Mouse (Mus musculus): ENCODE measurements around the gene Pgm3.
"Not testable (repeated sequence)": the region's sequence is repeated elsewhere in the genome, so short reads cannot be mapped to it uniquely, and the experiment has no call there.

The Pgm3 gene

GRCm38 (mm10) chr9:86571540-86572135 is at the start of gene Pgm3, which contains the start of gene Rwdd2a:
TSS of gene Pgm3 (minus strand) at chr9:86571842.
TSS of gene Rwdd2a (plus strand) at chr9:86571991.
- DNase-seq (ENCODE audit: extremely low read depth, low read depth, low spot score), result no peak

- DNase-seq (ENCODE audit: extremely low read depth, low read depth, low spot score), result no peak
Measured at GRCm38 (mm10) chr9:86619341-86620139, 47.9 kb upstream of the Pgm3 start.

GRCm38 (mm10) chr9:86617837-86618492 is 46.3 kb upstream of the Pgm3 start:
- no peak for DNase-seq (ENCODE audit: extremely low read depth, low read depth, low spot score)

GRCm38 (mm10) chr9:86615765-86616164 is 44.1 kb upstream of the Pgm3 start:
- no peak for DNase-seq (ENCODE audit: extremely low read depth, low read depth, low spot score)

GRCm38 (mm10) chr9:86612091-86612490 is 40.4 kb upstream of the Pgm3 start:
- DNase-seq (ENCODE audit: extremely low read depth, low read depth, low spot score), result no peak

- no peak for DNase-seq (ENCODE audit: extremely low read depth, low read depth, low spot score)
Measured at GRCm38 (mm10) chr9:86605776-86606175, 34.1 kb upstream of the Pgm3 start.

GRCm38 (mm10) chr9:86599723-86600303 is 28.2 kb upstream of the Pgm3 start:
- DNase-seq (ENCODE audit: extremely low read depth, low read depth, low spot score), result no peak

- DNase-seq (ENCODE audit: extremely low read depth, low read depth, low spot score), result not testable (repeated sequence)
Measured at GRCm38 (mm10) chr9:86596983-86597382, 25.3 kb upstream of the Pgm3 start.

GRCm38 (mm10) chr9:86594357-86594767 is 22.7 kb upstream of the Pgm3 start:
- not testable (repeated sequence) for DNase-seq (ENCODE audit: extremely low read depth, low read depth, low spot score)

- DNase-seq (ENCODE audit: extremely low read depth, low read depth, low spot score), result no peak
Measured at GRCm38 (mm10) chr9:86592676-86593668, 21.3 kb upstream of the Pgm3 start.

- no peak for DNase-seq (ENCODE audit: extremely low read depth, low read depth, low spot score)
Measured at GRCm38 (mm10) chr9:86587019-86587795, 15.6 kb upstream of the Pgm3 start.

- no peak for DNase-seq (ENCODE audit: extremely low read depth, low read depth, low spot score)
Measured at GRCm38 (mm10) chr9:86583740-86584139, 12.1 kb upstream of the Pgm3 start.

- no peak for DNase-seq (ENCODE audit: extremely low read depth, low read depth, low spot score)
Measured at GRCm38 (mm10) chr9:86579657-86580056, 8.0 kb upstream of the Pgm3 start.

GRCm38 (mm10) chr9:86575178-86575577 is 3.5 kb upstream of the Pgm3 start:
- no peak for DNase-seq (ENCODE audit: extremely low read depth, low read depth, low spot score)

- no peak for DNase-seq (ENCODE audit: extremely low read depth, low read depth, low spot score)
Measured at GRCm38 (mm10) chr9:86573616-86574303, 2.1 kb upstream of the Pgm3 start.

- no peak for DNase-seq (ENCODE audit: extremely low read depth, low read depth, low spot score)
Measured at GRCm38 (mm10) chr9:86572636-86573291, 1.1 kb upstream of the Pgm3 start.

- DNase-seq (ENCODE audit: extremely low read depth, low read depth, low spot score), result no peak
Measured at GRCm38 (mm10) chr9:86572196-86572595, 554 bp upstream of the Pgm3 start.

- DNase-seq (ENCODE audit: extremely low read depth, low read depth, low spot score), result no peak
Measured at GRCm38 (mm10) chr9:86570946-86571345, 696 bp downstream of the Pgm3 start.
